Mouse (Mus musculus) splenic B cell, adult 2 months (primary cell): ENCODE results near the gene Magt1.
"Not testable (repeated sequence)": the region's sequence is repeated elsewhere in the genome, so short reads cannot be mapped to it uniquely, and the experiment has no call there.

Experiments
- DNase-seq: peaks from one replicate; pipeline ENCODE4 v3.0.0-alpha.2; 2011; ENCODE audit warnings: low read depth, low spot score
- H3K27me3 ChIP-seq: 2 replicates; pipeline ENCODE4 v1.6.1; 2012; ENCODE audit warnings: mild to moderate bottlenecking, low read length, moderate library complexity, mixed read lengths; ENCODE audit not compliant: control insufficient read depth, poor library complexity, insufficient read depth, severe bottlenecking
- H3K36me3 ChIP-seq: 2 replicates; pipeline ENCODE4 v1.6.1; 2012; ENCODE audit warnings: mild to moderate bottlenecking, low read length, moderate library complexity, mixed read lengths; ENCODE audit not compliant: control insufficient read depth, poor library complexity, insufficient read depth, severe bottlenecking

Magt1 gene

GRCm38 (mm10) chrX:105926121-105926735, 85.5 kb downstream of the Magt1 start:
- no peaks in the 10 kb centered on the region for H3K27me3 ChIP-seq
- H3K36me3 ChIP-seq, result no peaks in the 10 kb centered on the region
- peak; percentile 35 for DNase-seq

GRCm38 (mm10) chrX:105924326-105925070, 87.2 kb downstream of the Magt1 start:
- H3K27me3 ChIP-seq, result no peaks in the 10 kb centered on the region
- DNase-seq, result no peak

DNA sequence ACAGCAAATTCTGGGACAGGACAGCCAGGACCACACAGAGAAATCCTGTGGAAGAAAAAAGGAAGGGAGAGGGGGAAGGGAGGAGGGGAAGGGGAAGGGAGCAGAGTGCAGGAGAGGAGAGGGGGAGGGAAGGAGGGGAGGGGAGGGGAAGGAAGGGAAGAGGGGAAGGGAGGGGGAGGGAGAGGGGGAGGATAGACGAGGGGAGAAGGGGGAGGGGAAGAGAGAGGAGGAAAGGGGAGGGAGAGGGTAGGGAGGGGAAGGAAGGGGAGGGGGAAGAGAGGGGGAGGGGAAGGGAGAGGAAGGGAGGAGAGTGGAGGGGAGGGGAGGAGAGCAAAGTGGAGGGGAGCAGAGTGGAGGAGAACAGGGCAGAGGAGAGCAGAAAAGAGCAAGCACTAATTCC, 87.8 kb downstream of the Magt1 start:
- no peaks in the 10 kb centered on the region for H3K36me3 ChIP-seq
- DNase-seq, result no peak

More at GRCm38 (mm10) chrX:105924326-105925070, 87.2 kb downstream of the Magt1 start:
- H3K36me3 ChIP-seq, result no peaks in the 10 kb centered on the region

GRCm38 (mm10) chrX:105922986-105923385, 88.7 kb downstream of the Magt1 start:
- H3K36me3 ChIP-seq, H3K27me3 ChIP-seq, DNase-seq: not testable (repeated sequence)

More for the DNA sequence above, 87.8 kb downstream of the Magt1 start:
- no peaks in the 10 kb centered on the region for H3K27me3 ChIP-seq

DNA sequence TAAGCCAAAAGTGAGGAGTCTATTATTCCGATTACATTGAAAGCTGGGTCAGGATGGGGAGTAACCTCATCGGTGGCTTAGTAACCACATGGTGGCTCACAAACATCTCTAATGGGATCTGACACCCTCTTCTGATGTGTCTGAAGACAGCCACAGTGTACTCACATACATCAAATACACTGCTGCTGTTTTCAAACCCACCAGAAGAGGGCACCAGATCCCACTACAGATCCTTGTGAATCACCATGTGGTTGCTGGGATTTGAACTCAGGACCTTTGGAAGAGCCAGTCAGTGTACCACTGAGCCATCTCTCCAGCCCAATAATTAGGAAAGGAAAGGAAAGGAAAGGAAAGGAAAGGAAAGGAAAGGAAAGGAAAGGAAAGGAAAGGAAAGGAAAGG, 90.3 kb downstream of the Magt1 start:
- no peaks in the 10 kb centered on the region for H3K27me3 ChIP-seq
- H3K36me3 ChIP-seq, result no peaks in the 10 kb centered on the region
- peak; percentile 72 for DNase-seq
